Comparison of ENCODE assay signal across 8 mouse cellular contexts in the genomic region with DNA sequence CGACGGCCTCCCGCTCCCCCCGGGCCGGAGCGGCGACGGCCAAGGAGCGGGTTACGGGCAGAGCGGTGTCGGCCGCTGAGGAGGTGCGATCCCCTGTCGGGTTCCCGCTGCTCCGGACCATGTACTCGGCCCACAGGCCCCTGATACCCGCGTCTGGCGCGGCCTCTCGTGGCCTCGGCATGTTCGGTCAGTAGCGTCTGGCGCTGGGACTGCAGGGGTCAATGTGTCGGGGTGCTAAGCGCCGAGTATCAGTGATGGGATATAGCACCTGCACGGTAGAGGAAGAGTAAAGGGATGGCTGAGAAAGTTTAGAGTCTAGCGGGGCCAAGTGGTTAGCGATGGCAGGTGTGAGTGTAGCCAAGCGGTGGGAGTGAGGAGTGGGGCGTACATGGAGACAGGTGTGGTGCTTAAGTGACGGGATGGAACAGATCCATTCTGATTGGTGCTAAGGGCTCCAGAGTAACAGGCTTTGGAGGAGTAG. TPM values are rescaled to one million over a fixed set of nuclear protein-coding genes. Genes with fewer than 3 reads are reported as not detected.
DNase-seq lines count a peak whose midpoint lies in the region; ATAC-seq and TF ChIP-seq lines count a peak whose summit lies in the region.

No protein-coding gene starts in this region.

- no peak for TF ChIP-seq POLR2A in spleen, adult 2 months (IDR thresholded peaks at IDR 0.05; ENCODE audit: low read depth, low read length)
- no peak for TF ChIP-seq POLR2A in cerebellum, adult 2 months (IDR thresholded peaks at IDR 0.05; ENCODE audit: borderline replicate concordance, insufficient read depth, low read length)

- H3K27me3 ChIP-seq in spleen, adult 2 months (ENCODE audit: control insufficient read depth, insufficient read depth, low read length): no peaks in the 10 kb centered on the region
- H3K27me3 ChIP-seq in cerebellum, adult 2 months (ENCODE audit: control insufficient read depth, insufficient read depth, low read length): no peaks in the 10 kb centered on the region
- H3K27me3 ChIP-seq in heart, embryonic 10.5 days (ENCODE audit: insufficient read depth, poor library complexity, severe bottlenecking): no peaks in the 10 kb centered on the region
- H3K27me3 ChIP-seq in kidney, embryonic 16.5 days (ENCODE audit: insufficient read depth, low read length): no peaks in the 10 kb centered on the region

- WGBS in spleen, adult 2 months: 2% methylated on average over 33 of the region's 36 CpGs
- WGBS in cerebellum, adult 2 months: 1% methylated on average over 28 of the region's 36 CpGs
- under 1% methylated on average over 34 of the region's 36 CpGs for WGBS in heart, embryonic 10.5 days
- under 1% methylated on average over 30 of the region's 36 CpGs for WGBS in kidney, embryonic 16.5 days

- peak; percentile 4; the same call in 1 of the 2 replicates for ATAC-seq in kidney, embryonic 16.5 days (ENCODE audit: low FRiP score, low TSS enrichment)

- peak overlapping the region; percentile 82 for H3K9ac ChIP-seq in kidney, embryonic 16.5 days (replicated peaks; ENCODE audit: low read length)

- peak overlapping the region; percentile 79 for H3K4me2 ChIP-seq in kidney, embryonic 16.5 days (replicated peaks; ENCODE audit: low read depth, low read length)

- H3K27ac ChIP-seq in spleen, adult 2 months (ENCODE audit: insufficient read depth, low read length): peak overlapping the region; percentile 56
- H3K27ac ChIP-seq in cerebellum, adult 2 months (ENCODE audit: insufficient read depth, low read length): peak overlapping the region; percentile 59
- peak overlapping the region; percentile 98 for H3K27ac ChIP-seq in heart, embryonic 10.5 days
- H3K27ac ChIP-seq in kidney, embryonic 16.5 days (ENCODE audit: low read length): peak overlapping the region; percentile 97

- peaks cover 27% of the 10 kb centered on the region for H3K36me3 ChIP-seq in spleen, adult 2 months (ENCODE audit: control insufficient read depth, insufficient read depth, low read length)
- H3K36me3 ChIP-seq in heart, embryonic 10.5 days: peaks cover 33% of the 10 kb centered on the region
- H3K36me3 ChIP-seq in kidney, embryonic 16.5 days (ENCODE audit: insufficient read depth, low read length): peaks cover 30% of the 10 kb centered on the region

- H3K9me3 ChIP-seq in heart, embryonic 10.5 days: no peaks in the 10 kb centered on the region
- no peaks in the 10 kb centered on the region for H3K9me3 ChIP-seq in kidney, embryonic 16.5 days (ENCODE audit: low read length)

- H3K4me3 ChIP-seq in spleen, adult 2 months (ENCODE audit: extremely low read depth, insufficient read depth, insufficient read length): peak overlapping the region; percentile 84
- H3K4me3 ChIP-seq in cerebellum, adult 2 months (replicated peaks; ENCODE audit: insufficient read depth, low read depth, low read length): peak overlapping the region; percentile 96
- H3K4me3 ChIP-seq in heart, embryonic 10.5 days: peak overlapping the region; percentile 89
- peak overlapping the region; percentile 78 for H3K4me3 ChIP-seq in kidney, embryonic 16.5 days (ENCODE audit: low read length)

- no peak for DNase-seq in spleen, adult 2 months (ENCODE audit: low read depth in 1 of 2, low spot score in 2 of 2)
- no peak for DNase-seq in spleen, adult 12 weeks (ENCODE audit: low spot score)
- DNase-seq in cerebellum, adult 2 months: peak; percentile 65 to 70
- peak; percentile 90 for DNase-seq in heart, embryonic 10.5 days (ENCODE audit: low spot score)
- peak; percentile 44 for DNase-seq in lung, postnatal 36 days
- DNase-seq in testis, postnatal 10 days (ENCODE audit: low spot score): peak; percentile 75
- DNase-seq in frontal cortex, postnatal 14 days (ENCODE audit: low spot score in 2 of 2): no peak

- peaks cover 32% of the 10 kb centered on the region; the same call in 1 of the 2 replicates for H3K4me1 ChIP-seq in spleen, adult 2 months (ENCODE audit: control insufficient read depth, insufficient read depth, insufficient read length)
- H3K4me1 ChIP-seq in cerebellum, adult 2 months (ENCODE audit: control insufficient read depth, insufficient read depth, low read length): peaks cover 30% of the 10 kb centered on the region
- peaks cover 55% of the 10 kb centered on the region for H3K4me1 ChIP-seq in heart, embryonic 10.5 days
- H3K4me1 ChIP-seq in kidney, embryonic 16.5 days (ENCODE audit: insufficient read depth, low read length): peaks cover 52% of the 10 kb centered on the region

- no peak for TF ChIP-seq CTCF in spleen, adult 2 months (IDR thresholded peaks at IDR 0.05; ENCODE audit: extremely low read depth, insufficient read depth, insufficient read length, insufficient replicate concordance)
- no peak for TF ChIP-seq CTCF in cerebellum, adult 2 months (IDR thresholded peaks at IDR 0.05; ENCODE audit: borderline replicate concordance, insufficient read depth, low read depth, low read length)

RNA-seq across cellular contexts. Expression of a gene that starts 15.0 kb away (rescaled TPM):
- polyA plus RNA-seq in spleen, adult 2 months (2012; rRNA removed): 62.9 and 90.7 TPM in 2 replicates
- 41.9 and 42.6 TPM in 2 replicates for polyA plus RNA-seq in cerebellum, adult 2 months (2012; rRNA removed)
- 147 and 189 TPM in 2 replicates for polyA plus RNA-seq in heart, embryonic 10.5 days (2016; fragmentation: Nextera tagmentation; extraction: Ambion mirVana)
- 197 and 199 TPM in 2 replicates for polyA plus RNA-seq in kidney, embryonic 16.5 days (2015; fragmentation: Nextera tagmentation; extraction: Ambion mirVana)

RNA-seq across cellular contexts. Expression of a gene that starts 15.3 kb away (rescaled TPM):
- polyA plus RNA-seq in spleen, adult 2 months (2012; rRNA removed): 112 and 128 TPM in 2 replicates
- 121 and 124 TPM in 2 replicates for polyA plus RNA-seq in cerebellum, adult 2 months (2012; rRNA removed)
- polyA plus RNA-seq in heart, embryonic 10.5 days (2016; fragmentation: Nextera tagmentation; extraction: Ambion mirVana): 17.0 and 28.7 TPM in 2 replicates
- 28.9 and 30.8 TPM in 2 replicates for polyA plus RNA-seq in kidney, embryonic 16.5 days (2015; fragmentation: Nextera tagmentation; extraction: Ambion mirVana)

RNA-seq across cellular contexts. Expression of a gene that starts 18.4 kb away (rescaled TPM):
- 0.07 TPM in 1 of 2 replicates, not detected in the other for polyA plus RNA-seq in spleen, adult 2 months (2012; rRNA removed)
- 0.16 and 0.20 TPM in 2 replicates for polyA plus RNA-seq in cerebellum, adult 2 months (2012; rRNA removed)
- 0.26 and 0.65 TPM in 2 replicates for polyA plus RNA-seq in heart, embryonic 10.5 days (2016; fragmentation: Nextera tagmentation; extraction: Ambion mirVana)
- 0.84 and 0.98 TPM in 2 replicates for polyA plus RNA-seq in kidney, embryonic 16.5 days (2015; fragmentation: Nextera tagmentation; extraction: Ambion mirVana)

RNA-seq across cellular contexts. Expression of a gene that starts 23.1 kb away (rescaled TPM):
- polyA plus RNA-seq in spleen, adult 2 months (2012; rRNA removed): not detected in 2 replicates
- polyA plus RNA-seq in cerebellum, adult 2 months (2012; rRNA removed): 226 and 246 TPM in 2 replicates
- 0.09 and 0.63 TPM in 2 replicates for polyA plus RNA-seq in heart, embryonic 10.5 days (2016; fragmentation: Nextera tagmentation; extraction: Ambion mirVana)
- polyA plus RNA-seq in kidney, embryonic 16.5 days (2015; fragmentation: Nextera tagmentation; extraction: Ambion mirVana): 0.10 and 0.67 TPM in 2 replicates

RNA-seq across cellular contexts. Expression of a gene that starts 32.2 kb away (rescaled TPM):
- 17.2 and 21.3 TPM in 2 replicates for polyA plus RNA-seq in spleen, adult 2 months (2012; rRNA removed)
- 14.3 and 14.8 TPM in 2 replicates for polyA plus RNA-seq in cerebellum, adult 2 months (2012; rRNA removed)
- polyA plus RNA-seq in heart, embryonic 10.5 days (2016; fragmentation: Nextera tagmentation; extraction: Ambion mirVana): 9.2 and 17.9 TPM in 2 replicates
- 12.5 and 15.2 TPM in 2 replicates for polyA plus RNA-seq in kidney, embryonic 16.5 days (2015; fragmentation: Nextera tagmentation; extraction: Ambion mirVana)

Comparison
In these comparisons a context has a peak if more than half of its experiments do, and no peak if none do; other contexts are left out.
1. DNase-seq: peak in cerebellum, adult 2 months (2 of 2), heart, embryonic 10.5 days (single experiment), lung, postnatal 36 days (single experiment) and testis, postnatal 10 days (single experiment); none in spleen, adult 2 months (0 of 2), spleen, adult 12 weeks (single experiment) and frontal cortex, postnatal 14 days (0 of 2).
2. Peak in every context shown above with its lines, with median percentiles within 50 percentile points of each other: H3K27ac ChIP-seq and H3K4me3 ChIP-seq.